Mouse (Mus musculus): ENCODE data around the gene Slc48a1. TPM values are rescaled to one million over a fixed set of nuclear protein-coding genes. Genes with fewer than 3 reads are reported as not detected.

The Slc48a1 gene
- total and polyA plus RNA-seq, 3 experiments, result 116 to 299 TPM; not detected in 1

GRCm38 (mm10) chr15:97801811-97802210 is 23.5 kb downstream of the Slc48a1 start:
- Histone ChIP-seq H3K27me3 (ENCODE audit: control insufficient read depth in 1 of 2, insufficient read depth in 2 of 2, low read length in 2 of 2) (no peaks in the 10 kb centered on the region), H3K79me2 (ENCODE audit: control insufficient read depth, insufficient read depth, low read length, poor library complexity) (no peaks in the 10 kb centered on the region), H3K4me3 (ENCODE audit: control insufficient read depth in 1 of 2, insufficient read depth in 1 of 2, low read depth in 2 of 2, low read length in 2 of 2) (no peak overlapping the region), H3K9me3 (replicated peaks; ENCODE audit: insufficient read depth, low read length) (no peaks in the 10 kb centered on the region), H3K27ac (ENCODE audit: control insufficient read depth, low read depth, low read length) (no peak overlapping the region), H3K36me3 (ENCODE audit: control insufficient read depth in 1 of 2, insufficient read depth in 2 of 2, low read length in 2 of 2) (peaks cover 0 to 64% of the 10 kb centered on the region in 2 experiments; a peak in 2 of 4 replicates), H3K9ac (ENCODE audit: control insufficient read depth, low read depth, low read length, poor library complexity, severe bottlenecking) (no peak overlapping the region), H3K4me1 (ENCODE audit: control insufficient read depth in 1 of 2, insufficient read depth in 2 of 2, low read length in 2 of 2) (no peaks in the 10 kb centered on the region)
- TF ChIP-seq EP300 (IDR thresholded peaks at IDR 0.05; ENCODE audit: low read depth in 1 of 2, low read length in 2 of 2), result no peak
- 0 out of 2 replicates have a peak, but pooled peaks have one; percentile 2 for TF ChIP-seq POLR2AphosphoS2 (IDR thresholded peaks at IDR 0.05; ENCODE audit: low read length)
- TF ChIP-seq TAL1 (IDR thresholded peaks at IDR 0.05; ENCODE audit: low read length), result no peak
- no peak for DNase-seq (ENCODE audit: low read depth, low spot score)

- peaks cover 0 to 65% of the 10 kb centered on the region in 2 experiments; a peak in 2 of 4 replicates for H3K36me3 ChIP-seq (ENCODE audit: control insufficient read depth in 1 of 2, insufficient read depth in 2 of 2, low read length in 2 of 2)
- TF ChIP-seq ETS1 (IDR thresholded peaks at IDR 0.05; ENCODE audit: low read depth, low read length), result no peak
- peak in 1 of 2 experiments; percentile 30; a peak in 1 of 4 replicates for TF ChIP-seq POLR2A (IDR thresholded peaks at IDR 0.05; ENCODE audit: control insufficient read depth in 1 of 2, insufficient read depth in 1 of 2, low read depth in 1 of 2, low read length in 2 of 2, poor library complexity in 1 of 2)
Measured at GRCm38 (mm10) chr15:97802575-97802974, 24.3 kb downstream of the Slc48a1 start.

GRCm38 (mm10) chr15:97807867-97808266 is 29.5 kb downstream of the Slc48a1 start:
- H3K36me3 ChIP-seq (ENCODE audit: control insufficient read depth in 1 of 2, insufficient read depth in 2 of 2, low read length in 2 of 2), result peaks cover 0 to 47% of the 10 kb centered on the region in 2 experiments; a peak in 2 of 4 replicates
- no peak for DNase-seq (ENCODE audit: low read depth, low spot score)

More at GRCm38 (mm10) chr15:97802575-97802974, 24.3 kb downstream of the Slc48a1 start:
- no peaks in the 10 kb centered on the region for H3K27me3 ChIP-seq (ENCODE audit: control insufficient read depth in 1 of 2, insufficient read depth in 2 of 2, low read length in 2 of 2)
- H3K4me1 ChIP-seq (ENCODE audit: control insufficient read depth in 1 of 2, insufficient read depth in 2 of 2, low read length in 2 of 2), result no peaks in the 10 kb centered on the region
- no peak overlapping the region for H3K4me3 ChIP-seq (ENCODE audit: control insufficient read depth in 1 of 2, insufficient read depth in 1 of 2, low read depth in 2 of 2, low read length in 2 of 2)
- no peaks in the 10 kb centered on the region for H3K9me3 ChIP-seq (replicated peaks; ENCODE audit: insufficient read depth, low read length)
- H3K27ac ChIP-seq (ENCODE audit: control insufficient read depth, low read depth, low read length), result no peak overlapping the region
- H3K9ac ChIP-seq (ENCODE audit: control insufficient read depth, low read depth, low read length, poor library complexity, severe bottlenecking), result no peak overlapping the region
- H3K79me2 ChIP-seq (ENCODE audit: control insufficient read depth, insufficient read depth, low read length, poor library complexity), result no peaks in the 10 kb centered on the region
- no peak for DNase-seq (ENCODE audit: low read depth, low spot score)

GRCm38 (mm10) chr15:97808532-97808931 is 30.2 kb downstream of the Slc48a1 start:
- DNase-seq (ENCODE audit: low read depth, low spot score), result no peak
- H3K4me1 ChIP-seq (ENCODE audit: control insufficient read depth in 1 of 2, insufficient read depth in 2 of 2, low read length in 2 of 2), result no peaks in the 10 kb centered on the region
- peaks cover 0 to 50% of the 10 kb centered on the region in 2 experiments; a peak in 2 of 4 replicates for H3K36me3 ChIP-seq (ENCODE audit: control insufficient read depth in 1 of 2, insufficient read depth in 2 of 2, low read length in 2 of 2)
- no peaks in the 10 kb centered on the region for H3K27me3 ChIP-seq (ENCODE audit: control insufficient read depth in 1 of 2, insufficient read depth in 2 of 2, low read length in 2 of 2)
- H3K79me2 ChIP-seq (ENCODE audit: control insufficient read depth, insufficient read depth, low read length, poor library complexity), result peaks cover 9% of the 10 kb centered on the region; the same call in 1 of the 2 replicates
- H3K9ac ChIP-seq (ENCODE audit: control insufficient read depth, low read depth, low read length, poor library complexity, severe bottlenecking), result no peak overlapping the region
- no peaks in the 10 kb centered on the region for H3K9me3 ChIP-seq (replicated peaks; ENCODE audit: insufficient read depth, low read length)
- no peak overlapping the region for H3K4me3 ChIP-seq (ENCODE audit: control insufficient read depth in 1 of 2, insufficient read depth in 1 of 2, low read depth in 2 of 2, low read length in 2 of 2)
- no peak overlapping the region for H3K27ac ChIP-seq (ENCODE audit: control insufficient read depth, low read depth, low read length)
- TF ChIP-seq MYB (IDR thresholded peaks at IDR 0.05; ENCODE audit: low read depth, low read length), result no peak
- no peak for TF ChIP-seq USF2 (IDR thresholded peaks at IDR 0.05; ENCODE audit: borderline replicate concordance in 1 of 2, insufficient read depth in 1 of 2, low read depth in 1 of 2, low read length in 2 of 2)
- no peak for TF ChIP-seq SIN3A (IDR thresholded peaks at IDR 0.05; ENCODE audit: low read length)
- no peak for TF ChIP-seq MEF2A (IDR thresholded peaks at IDR 0.05; ENCODE audit: extremely low read depth, insufficient replicate concordance, low read depth, low read length, poor library complexity, severe bottlenecking)
- no peak for TF ChIP-seq UBTF (IDR thresholded peaks at IDR 0.05; ENCODE audit: borderline replicate concordance, insufficient read depth, low read depth, low read length)
- no peak for TF ChIP-seq BHLHE40 (IDR thresholded peaks at IDR 0.05; ENCODE audit: borderline replicate concordance, low read depth, low read length)
- TF ChIP-seq POLR2AphosphoS5 (IDR thresholded peaks at IDR 0.05; ENCODE audit: borderline replicate concordance, low read depth, low read length), result no peak
- no peak for TF ChIP-seq POLR2A (IDR thresholded peaks at IDR 0.05; ENCODE audit: control insufficient read depth in 1 of 2, insufficient read depth in 1 of 2, low read depth in 1 of 2, low read length in 2 of 2, poor library complexity in 1 of 2)
- TF ChIP-seq ZC3H11A (IDR thresholded peaks at IDR 0.05; ENCODE audit: low read depth, low read length), result no peak
- no peak for TF ChIP-seq ELF1 (IDR thresholded peaks at IDR 0.05; ENCODE audit: low read depth, low read length)
- TF ChIP-seq MAX (IDR thresholded peaks at IDR 0.05; ENCODE audit: low read length), result no peak

More at GRCm38 (mm10) chr15:97807867-97808266, 29.5 kb downstream of the Slc48a1 start:
- peaks cover 3% of the 10 kb centered on the region; the same call in 1 of the 2 replicates for H3K79me2 ChIP-seq (ENCODE audit: control insufficient read depth, insufficient read depth, low read length, poor library complexity)
- H3K9me3 ChIP-seq (replicated peaks; ENCODE audit: insufficient read depth, low read length), result no peaks in the 10 kb centered on the region
- H3K4me3 ChIP-seq (ENCODE audit: control insufficient read depth in 1 of 2, insufficient read depth in 1 of 2, low read depth in 2 of 2, low read length in 2 of 2), result no peak overlapping the region
- TF ChIP-seq POLR2AphosphoS5 (IDR thresholded peaks at IDR 0.05; ENCODE audit: borderline replicate concordance, low read depth, low read length) (no peak), ZC3H11A (IDR thresholded peaks at IDR 0.05; ENCODE audit: low read depth, low read length) (no peak), MAFK (IDR thresholded peaks at IDR 0.05; ENCODE audit: borderline replicate concordance, low read depth, low read length) (no peak), UBTF (IDR thresholded peaks at IDR 0.05; ENCODE audit: borderline replicate concordance, insufficient read depth, low read depth, low read length) (no peak), ETS1 (IDR thresholded peaks at IDR 0.05; ENCODE audit: low read depth, low read length) (no peak), USF1 (IDR thresholded peaks at IDR 0.05; ENCODE audit: low read depth, low read length) (no peak), TCF12 (IDR thresholded peaks at IDR 0.05; ENCODE audit: low read depth, low read length) (no peak), CTCF (IDR thresholded peaks at IDR 0.05 in 2 of 3, conservative IDR thresholded peaks at IDR 0.05 in 1 of 3; ENCODE audit: control insufficient read depth in 1 of 3, insufficient read depth in 1 of 3, low read depth in 2 of 3, low read length in 3 of 3, poor library complexity in 1 of 3, severe bottlenecking in 1 of 3) (no peak)
- no peak overlapping the region for H3K27ac ChIP-seq (ENCODE audit: control insufficient read depth, low read depth, low read length)
- no peaks in the 10 kb centered on the region for H3K4me1 ChIP-seq (ENCODE audit: control insufficient read depth in 1 of 2, insufficient read depth in 2 of 2, low read length in 2 of 2)
- H3K9ac ChIP-seq (ENCODE audit: control insufficient read depth, low read depth, low read length, poor library complexity, severe bottlenecking), result no peak overlapping the region
- H3K27me3 ChIP-seq (ENCODE audit: control insufficient read depth in 1 of 2, insufficient read depth in 2 of 2, low read length in 2 of 2), result no peaks in the 10 kb centered on the region

Measured in MEL (cell line).